In the genomic region with DNA sequence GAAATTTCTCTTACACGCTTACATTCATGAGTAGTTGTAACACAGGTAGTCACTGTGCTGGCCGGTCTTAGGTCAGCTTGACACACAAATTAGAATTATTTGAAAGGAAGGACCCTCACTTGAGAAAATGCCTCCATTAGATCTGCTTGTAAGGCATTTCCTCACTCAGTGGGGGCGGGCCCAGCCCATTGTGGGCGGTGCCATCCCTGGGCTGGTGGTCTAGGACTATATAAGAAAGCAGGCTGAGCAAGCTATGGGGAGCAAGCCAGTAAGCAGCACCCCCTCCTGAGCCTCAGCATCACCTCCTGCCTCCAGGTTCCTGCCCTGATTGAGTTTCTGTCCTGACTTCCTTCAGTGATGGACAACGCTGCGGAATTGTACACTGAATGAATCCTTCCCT, we compare ENCODE assay signal across 21 mouse cellular contexts. TPM values are rescaled to one million over a fixed set of nuclear protein-coding genes. Genes with fewer than 3 reads are reported as not detected.
DNase-seq lines count a peak whose midpoint lies in the region; ATAC-seq and TF ChIP-seq lines count a peak whose summit lies in the region.
"Had no signal": no experiment of that assay in that cellular context is flagged by ENCODE, and none has a peak within 500 bp of the region (broad histone marks: within the 10 kb centered on the region; RNA-seq: fewer than 3 reads in every experiment).

No protein-coding gene starts in this region.

- no peak overlapping the region for H3K4me3 ChIP-seq in heart, embryonic 10.5 days
- H3K4me3 ChIP-seq in midbrain, embryonic 11.5 days (ENCODE audit: low read depth, low read length): no peak overlapping the region
- no peak overlapping the region for H3K4me3 ChIP-seq in midbrain, postnatal 0 days (ENCODE audit: low read depth, low read length)
- no peak overlapping the region for H3K4me3 ChIP-seq in midbrain, embryonic 15.5 days
- H3K4me3 ChIP-seq: embryonic facial prominence, embryonic 12.5 days; forebrain, embryonic 15.5 days; hindbrain, embryonic 12.5 days had no signal

- DNase-seq in heart, adult 11 months: peak; percentile 61
- no peak for DNase-seq in heart, embryonic 10.5 days (ENCODE audit: low spot score)
- DNase-seq in midbrain, embryonic 11.5 days (ENCODE audit: low spot score, missing footprints): no peak
- no peak for DNase-seq in midbrain, postnatal 0 days (ENCODE audit: low spot score)
- peak; percentile 24 for DNase-seq in R1 (ENCODE audit: low read depth, low spot score)
- no peak for DNase-seq in frontal cortex, adult 2 months (ENCODE audit: extremely low spot score in 1 of 2, low spot score in 1 of 2)
- DNase-seq: adrenal gland, postnatal 14 days; B cell, adult 2 months; cerebellum, adult 11-12 months; cerebellum, adult 9-10 months; cerebellum, postnatal 25 days; gastrocnemius, postnatal 14 days; heart, postnatal 10 days; heart, postnatal 4 days had no signal

- no peaks in the 10 kb centered on the region for H3K9me3 ChIP-seq in heart, embryonic 10.5 days
- H3K9me3 ChIP-seq in midbrain, embryonic 11.5 days (ENCODE audit: control insufficient read depth, low read length): no peaks in the 10 kb centered on the region
- no peaks in the 10 kb centered on the region for H3K9me3 ChIP-seq in midbrain, postnatal 0 days (ENCODE audit: low read length)
- no peaks in the 10 kb centered on the region for H3K9me3 ChIP-seq in midbrain, embryonic 15.5 days
- H3K9me3 ChIP-seq: embryonic facial prominence, embryonic 12.5 days; forebrain, embryonic 15.5 days; G1E; hindbrain, embryonic 12.5 days had no signal

- WGBS in heart, embryonic 10.5 days: 90% methylated on average over 6 of the region's 6 CpGs
- WGBS in midbrain, embryonic 11.5 days: 88% methylated on average over 6 of the region's 6 CpGs
- WGBS in midbrain, postnatal 0 days: 75% methylated on average over 6 of the region's 6 CpGs
- 78% methylated on average over 6 of the region's 6 CpGs for WGBS in midbrain, embryonic 15.5 days

- H3K27ac ChIP-seq in heart, embryonic 10.5 days: no peak overlapping the region
- no peak overlapping the region for H3K27ac ChIP-seq in midbrain, embryonic 11.5 days (ENCODE audit: low read depth, low read length)
- H3K27ac ChIP-seq in midbrain, postnatal 0 days (ENCODE audit: low read depth, low read length): no peak overlapping the region
- H3K27ac ChIP-seq in midbrain, embryonic 15.5 days: no peak overlapping the region
- H3K27ac ChIP-seq: embryonic facial prominence, embryonic 12.5 days; forebrain, embryonic 15.5 days; hindbrain, embryonic 12.5 days had no signal

- no peaks in the 10 kb centered on the region for H3K4me1 ChIP-seq in heart, embryonic 10.5 days
- no peaks in the 10 kb centered on the region for H3K4me1 ChIP-seq in midbrain, embryonic 11.5 days (ENCODE audit: control insufficient read depth, insufficient read depth, low read length)
- H3K4me1 ChIP-seq in midbrain, postnatal 0 days (ENCODE audit: insufficient read depth, low read length): no peaks in the 10 kb centered on the region
- H3K4me1 ChIP-seq in midbrain, embryonic 15.5 days: 0 out of 2 replicates have a peak, but pooled peaks cover 2% of the 10 kb centered on the region
- H3K4me1 ChIP-seq: embryonic facial prominence, embryonic 12.5 days; forebrain, embryonic 15.5 days; hindbrain, embryonic 12.5 days had no signal

- TF ChIP-seq CTCF in midbrain, postnatal 0 days (IDR thresholded peaks at IDR 0.05): no peak

- no peaks in the 10 kb centered on the region for H3K27me3 ChIP-seq in heart, embryonic 10.5 days (ENCODE audit: insufficient read depth, poor library complexity, severe bottlenecking)
- H3K27me3 ChIP-seq in midbrain, embryonic 11.5 days (ENCODE audit: control insufficient read depth, insufficient read depth, low read length): no peaks in the 10 kb centered on the region
- no peaks in the 10 kb centered on the region for H3K27me3 ChIP-seq in midbrain, postnatal 0 days (ENCODE audit: insufficient read depth, low read length)
- no peaks in the 10 kb centered on the region for H3K27me3 ChIP-seq in midbrain, embryonic 15.5 days (replicated peaks)
- H3K27me3 ChIP-seq: embryonic facial prominence, embryonic 12.5 days; forebrain, embryonic 15.5 days; hindbrain, embryonic 12.5 days had no signal

- peak; percentile 65 for ATAC-seq in midbrain, embryonic 11.5 days (ENCODE audit: low FRiP score)
- no peak for ATAC-seq in midbrain, postnatal 0 days (ENCODE audit: low FRiP score)
- ATAC-seq in midbrain, embryonic 15.5 days (replicated peaks): 0 out of 2 replicates have a peak, but pooled peaks have one; percentile 55
- ATAC-seq: activated CD4-positive, CD25-positive, alpha-beta regulatory T cell, adult 4 months; CD4-positive, CD25-positive, alpha-beta regulatory T cell, adult 4 months; forebrain, embryonic 15.5 days had no signal

- no peak overlapping the region for H3K4me2 ChIP-seq in midbrain, embryonic 11.5 days
- no peak overlapping the region for H3K4me2 ChIP-seq in midbrain, postnatal 0 days (ENCODE audit: low read depth, low read length, poor library complexity, severe bottlenecking)
- H3K4me2 ChIP-seq in midbrain, embryonic 15.5 days: no peak overlapping the region
- H3K4me2 ChIP-seq: embryonic facial prominence, embryonic 12.5 days; forebrain, embryonic 15.5 days; hindbrain, embryonic 12.5 days had no signal

- no peaks in the 10 kb centered on the region for H3K36me3 ChIP-seq in heart, embryonic 10.5 days
- H3K36me3 ChIP-seq in midbrain, embryonic 11.5 days (ENCODE audit: control insufficient read depth, insufficient read depth, low read length): no peaks in the 10 kb centered on the region
- no peaks in the 10 kb centered on the region for H3K36me3 ChIP-seq in midbrain, postnatal 0 days (ENCODE audit: insufficient read depth, low read length)
- no peaks in the 10 kb centered on the region for H3K36me3 ChIP-seq in midbrain, embryonic 15.5 days (replicated peaks)
- H3K36me3 ChIP-seq: embryonic facial prominence, embryonic 12.5 days; forebrain, embryonic 15.5 days; G1E; hindbrain, embryonic 12.5 days had no signal

- no peak overlapping the region for H3K9ac ChIP-seq in midbrain, embryonic 11.5 days (ENCODE audit: low read length)
- no peak overlapping the region for H3K9ac ChIP-seq in midbrain, postnatal 0 days (replicated peaks; ENCODE audit: low read length, poor library complexity, severe bottlenecking)
- H3K9ac ChIP-seq in midbrain, embryonic 15.5 days: no peak overlapping the region
- H3K9ac ChIP-seq: embryonic facial prominence, embryonic 12.5 days; forebrain, embryonic 15.5 days; hindbrain, embryonic 12.5 days had no signal

RNA-seq across cellular contexts. Expression of gene Zc3h15, which starts 16.3 kb away (rescaled TPM):
- polyA plus RNA-seq in heart, embryonic 10.5 days (2016; fragmentation: Nextera tagmentation; extraction: Ambion mirVana): 99.4 and 108 TPM in 2 replicates
- polyA plus RNA-seq in midbrain, embryonic 11.5 days (2014; fragmentation: Nextera tagmentation; extraction: Ambion mirVana): 178 and 195 TPM in 2 replicates
- 89.0 and 109 TPM in 2 replicates for total RNA-seq in midbrain, postnatal 0 days (2014; rRNA removed)
- polyA plus RNA-seq in midbrain, postnatal 0 days (2015; fragmentation: Nextera tagmentation; extraction: Ambion mirVana): 178 and 196 TPM in 2 replicates
- polyA plus RNA-seq in midbrain, embryonic 15.5 days (2015; fragmentation: Nextera tagmentation; extraction: Ambion mirVana): 153 and 175 TPM in 2 replicates
- polyA plus RNA-seq in frontal cortex, adult 2 months (2012; rRNA removed): 113 and 114 TPM in 2 replicates

Comparison
In these comparisons a context has a peak if more than half of its experiments do, and no peak if none do; other contexts are left out.
1. DNase-seq: peak in heart, adult 11 months (single experiment) and R1 (single experiment); none in heart, embryonic 10.5 days (single experiment), midbrain, embryonic 11.5 days (single experiment), midbrain, postnatal 0 days (single experiment) and frontal cortex, adult 2 months (0 of 2).